Mouse (Mus musculus): ENCODE measurements around the gene Dhdds.

GRCm38 (mm10) chr4:134020621-134021020 lies 19.9 kb upstream of the Dhdds start:
- no peak for TF ChIP-seq CTCF (IDR thresholded peaks at IDR 0.05; ENCODE audit: low read depth, low read length)
- TF ChIP-seq POLR2A (IDR thresholded peaks at IDR 0.05; ENCODE audit: borderline replicate concordance, low read depth, low read length): no peak

Data from bone marrow macrophage, adult 2 months (primary cell).